Mouse (Mus musculus) mature B cell (primary cell): ENCODE data around the gene Gtse1.

ENCODE experiments used
- in situ Hi-C: fragments of 300-500 bp; cut with MboI; formaldehyde crosslinking; loops from 2 replicates; pipeline ENCODE4 v1.14.3; 2019

Gene Gtse1

GRCm38 (mm10) chr15:85859490-85860031 is at the start of gene Gtse1:
Gene Gtse1, plus strand, starts transcription at chr15:85859745.
- in situ Hi-C loops = loop anchor here (5.0 to 10.0 kb wide), 2 partner anchors 142 to 245 kb away; no protein-coding TSS in a partner anchor

GRCm38 (mm10) chr15:85810462-85810805 is 49.1 kb upstream of the Gtse1 start:
- in situ Hi-C loops = no loop called here

DNA sequence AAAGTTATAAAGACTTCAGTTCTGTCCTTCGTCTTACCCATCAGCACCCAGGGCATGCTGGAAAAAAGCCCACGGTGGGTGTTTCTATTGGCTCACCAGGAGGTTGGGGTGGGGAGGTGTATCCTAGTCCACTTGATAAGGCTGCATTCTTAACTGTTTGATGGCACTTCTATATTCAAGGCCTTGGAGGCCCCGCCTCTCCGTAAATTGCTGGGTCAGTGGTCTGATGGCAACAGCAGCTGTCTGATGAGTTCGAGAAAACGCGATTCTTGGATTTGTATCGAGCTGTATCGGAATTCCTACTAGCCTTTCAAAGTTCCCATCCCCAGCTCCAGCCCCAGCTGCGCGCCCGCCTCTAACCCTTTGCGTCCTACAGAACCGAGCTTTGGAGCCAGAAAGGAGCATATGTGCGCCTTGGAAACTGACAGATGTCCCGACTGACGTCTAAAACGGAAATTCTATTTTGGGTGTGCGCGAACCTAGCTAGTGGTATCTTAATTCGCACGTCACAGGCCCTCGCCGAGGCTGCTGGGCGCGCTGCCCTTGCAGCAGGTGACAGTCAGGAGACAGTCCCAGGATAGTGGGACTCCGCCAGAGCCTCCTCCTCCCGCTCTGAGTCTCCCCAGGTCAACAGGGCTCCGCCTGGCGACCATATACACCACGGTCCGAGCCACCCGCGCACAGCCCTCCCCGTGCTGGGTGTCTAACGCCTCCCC is 48.6 kb upstream of the Gtse1 start:
- in situ Hi-C loops = no loop called here

DNA sequence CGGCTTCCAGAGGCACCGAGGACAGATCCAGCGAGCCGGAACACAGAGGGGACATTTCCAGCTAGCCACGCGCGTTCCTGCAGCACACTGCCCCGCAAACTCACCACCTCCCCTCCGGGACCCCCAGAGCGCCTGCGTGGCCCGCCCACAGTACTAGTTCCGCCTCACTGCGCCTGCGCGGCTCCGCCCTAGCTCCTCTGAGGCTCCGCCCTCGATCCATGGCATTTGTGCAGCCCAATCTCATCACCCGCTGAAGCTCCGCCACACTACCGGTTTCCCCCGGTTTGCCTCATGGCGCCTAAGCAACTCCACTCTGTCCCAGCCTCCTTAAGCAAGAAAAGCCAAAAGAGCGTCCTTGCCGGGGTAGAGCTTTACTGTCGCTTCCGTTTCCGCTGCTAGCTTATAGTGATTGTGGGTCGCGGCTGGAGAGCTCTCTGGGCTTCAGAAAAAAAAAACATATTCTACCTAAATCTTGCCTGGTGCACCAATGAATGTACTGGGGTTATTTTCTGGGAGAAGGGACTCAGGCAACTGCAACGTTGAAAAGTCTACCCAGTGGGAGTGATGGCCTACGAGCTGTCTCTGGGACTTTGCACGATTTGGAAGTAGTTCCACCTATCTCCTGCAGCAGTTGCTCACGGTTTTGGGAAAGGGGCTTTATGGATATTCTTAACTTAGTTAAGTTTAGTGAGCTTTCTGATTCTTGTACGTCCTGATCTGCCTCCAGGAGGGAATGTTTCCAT is 47.8 kb upstream of the Gtse1 start, which contains the start of gene Cdpf1:
TSS of gene Cdpf1 (minus strand) at position 163 of the 743 bp plus-strand sequence.
- in situ Hi-C loops = no loop called here

DNA sequence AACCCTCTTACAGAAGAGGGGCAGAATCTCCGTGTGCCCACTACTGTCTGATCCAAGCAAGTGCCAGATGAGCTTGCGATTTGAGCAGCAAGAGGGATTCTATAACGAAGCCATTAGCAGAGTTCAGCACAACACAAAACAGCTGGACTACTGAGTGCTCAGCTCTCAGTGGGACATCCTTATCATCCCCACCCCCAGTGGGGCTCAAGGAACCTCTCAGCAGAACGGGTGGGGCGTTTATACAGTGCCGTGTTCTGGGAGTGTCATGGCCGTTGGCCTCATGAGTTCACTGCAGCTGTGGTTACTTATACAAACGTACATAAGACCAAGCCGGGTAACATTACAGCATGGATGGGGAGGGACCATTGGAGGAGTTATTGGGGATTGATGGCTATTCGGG is 46.1 kb upstream of the Gtse1 start:
- in situ Hi-C loops = no loop called here

DNA sequence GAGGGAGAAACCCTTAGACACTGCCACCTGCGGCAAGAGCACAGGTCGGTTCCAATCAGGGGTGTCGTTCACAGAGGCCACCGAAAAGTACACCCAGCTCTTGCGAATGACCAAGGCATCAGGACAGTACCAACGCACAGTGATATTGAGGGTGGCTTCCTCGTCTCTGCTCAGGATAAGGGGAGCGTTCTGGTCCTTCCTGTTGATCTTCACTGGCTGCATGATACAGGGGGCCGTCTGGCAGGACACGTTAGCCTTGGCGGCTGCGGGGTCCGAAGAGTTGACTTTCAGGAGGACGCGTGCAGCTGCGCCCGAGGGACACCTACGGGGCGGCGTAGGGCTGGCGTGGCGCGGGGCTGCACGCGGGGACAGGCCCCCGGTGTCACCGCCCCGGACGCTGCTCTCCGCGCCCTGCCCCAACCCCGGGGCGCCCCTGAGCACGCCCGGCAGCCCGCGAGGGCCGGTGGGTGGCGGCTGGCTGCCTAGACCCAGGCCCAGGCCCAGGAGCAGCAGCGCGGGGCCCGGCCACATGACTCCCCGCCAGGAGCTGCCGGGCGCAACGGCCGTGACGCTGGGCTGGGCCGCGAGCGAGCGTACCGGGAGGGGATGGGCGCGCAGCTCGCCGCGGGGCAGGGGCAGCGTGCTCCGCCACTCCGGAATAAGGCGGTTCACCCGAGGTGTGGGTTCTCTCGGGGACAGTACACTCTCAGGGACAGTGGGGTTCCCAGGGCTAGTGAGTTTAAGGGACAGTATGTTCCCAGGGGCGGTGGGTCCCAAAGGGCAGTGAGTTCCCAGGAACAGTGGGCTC is 38.1 kb upstream of the Gtse1 start, which contains the start of gene Pkdrej:
TSS of gene Pkdrej (minus strand) at position 532 of the 808 bp plus-strand sequence.
- in situ Hi-C loops = no loop called here

DNA sequence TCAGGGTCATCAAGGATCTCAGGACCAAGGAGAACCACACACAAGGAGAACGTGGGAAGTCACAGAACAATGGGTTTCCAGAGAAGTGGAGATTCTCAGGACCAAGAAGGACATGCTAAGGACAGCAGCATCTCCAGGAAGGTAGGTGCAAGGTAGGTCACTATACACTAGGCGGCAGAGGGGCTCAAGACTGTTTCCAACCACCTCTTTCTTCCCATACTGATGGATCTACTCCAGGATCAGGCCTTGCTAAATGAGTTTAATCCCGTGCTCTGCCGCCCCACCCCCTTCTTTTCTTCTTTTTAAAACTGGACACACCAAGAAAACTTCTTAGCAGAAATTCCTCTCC is 37.6 kb upstream of the Gtse1 start:
- in situ Hi-C loops = no loop called here

DNA sequence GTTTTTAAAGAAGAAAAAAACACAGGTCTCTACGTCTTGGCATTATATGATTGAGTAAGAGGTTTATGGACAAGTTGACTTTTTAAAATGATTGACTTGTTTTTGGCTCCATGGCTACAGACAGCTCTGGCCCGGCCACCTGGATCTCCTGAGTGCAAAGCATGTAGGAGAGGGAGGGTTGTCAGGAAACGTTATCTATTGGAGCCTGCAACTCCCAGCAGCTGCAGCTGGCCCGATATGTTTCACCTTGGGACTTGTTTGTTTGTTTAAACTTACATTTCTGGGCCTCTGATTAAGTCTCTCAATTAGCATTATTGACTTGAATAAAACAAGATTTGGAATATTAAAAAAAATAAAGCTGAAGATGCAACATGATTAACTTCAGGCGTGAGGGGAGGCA is 32.9 kb upstream of the Gtse1 start:
- in situ Hi-C loops = no loop called here

GRCm38 (mm10) chr15:85828071-85828470 is 31.5 kb upstream of the Gtse1 start:
- in situ Hi-C loops = no loop called here

DNA sequence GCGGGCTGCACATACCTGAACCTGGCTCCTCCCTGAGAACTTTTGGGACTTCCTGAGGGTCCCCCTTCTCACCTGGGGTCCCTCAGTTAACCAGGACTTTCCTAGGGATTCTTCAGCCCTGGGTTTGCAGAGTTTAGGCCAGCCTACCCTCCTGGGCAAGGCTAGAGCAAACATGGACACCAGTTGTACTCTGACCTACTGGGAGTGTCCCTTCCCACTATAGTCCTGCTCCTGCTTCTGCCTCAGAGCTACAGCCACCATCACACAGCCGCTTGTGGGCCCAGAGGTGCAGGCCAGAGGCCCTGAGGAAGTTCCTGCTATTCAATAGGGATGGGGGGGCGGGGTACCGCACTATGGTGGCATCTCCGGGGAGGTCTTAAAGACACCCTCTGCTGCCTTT is 30.1 kb upstream of the Gtse1 start:
- in situ Hi-C loops = no loop called here

GRCm38 (mm10) chr15:85831954-85832590 is 27.5 kb upstream of the Gtse1 start, which contains the start of gene Ttc38:
Gene Ttc38, plus strand, starts transcription at chr15:85832306.
- in situ Hi-C loops = no loop called here

DNA sequence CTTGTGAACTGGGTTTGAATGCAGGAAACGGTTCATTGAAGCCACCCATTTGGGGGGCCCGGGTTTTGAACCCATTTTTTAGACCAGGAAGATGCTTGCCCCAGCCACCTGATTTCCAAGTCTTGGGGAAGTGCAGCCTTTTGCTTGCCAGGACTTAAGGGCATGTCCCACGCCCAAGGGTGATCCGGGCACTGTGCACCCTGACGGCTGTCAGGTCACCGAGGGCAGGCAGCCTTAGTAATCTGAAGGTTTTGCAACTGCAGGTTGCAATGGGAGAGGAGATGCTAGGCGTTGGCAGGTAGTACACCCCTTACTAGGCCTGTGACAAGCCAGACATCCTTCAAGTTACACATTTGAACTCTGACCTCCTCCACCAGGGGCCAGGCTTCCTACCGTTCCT is 26.9 kb upstream of the Gtse1 start:
- in situ Hi-C loops = no loop called here

DNA sequence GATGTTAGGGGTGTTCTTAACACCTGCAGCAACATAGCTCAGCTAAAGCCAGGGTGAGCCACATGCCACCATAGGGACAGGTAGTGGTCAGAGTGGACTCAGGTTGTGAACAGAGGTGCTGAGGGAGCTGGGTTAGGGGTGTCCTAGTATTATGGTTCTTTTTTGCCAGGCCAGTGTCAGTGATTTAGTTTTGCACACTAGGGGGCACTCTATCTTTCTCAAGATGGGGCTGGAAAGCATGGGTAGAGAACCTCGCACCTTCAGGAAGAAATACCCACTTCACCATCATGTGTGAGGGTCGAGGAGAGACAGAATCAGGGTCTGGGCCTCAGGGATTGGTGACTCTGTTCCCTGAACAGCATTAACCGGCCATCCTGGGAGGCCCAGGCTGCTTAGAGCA is 24.2 kb upstream of the Gtse1 start:
- in situ Hi-C loops = no loop called here

- in situ Hi-C loops = no loop called here
These were observed 22.7 kb upstream of the Gtse1 start for GRCm38 (mm10) chr15:85836887-85837286.

GRCm38 (mm10) chr15:85840983-85841382 is 18.6 kb upstream of the Gtse1 start:
- in situ Hi-C loops = no loop called here

GRCm38 (mm10) chr15:85841796-85842360 is 17.7 kb upstream of the Gtse1 start:
- in situ Hi-C loops = no loop called here

DNA sequence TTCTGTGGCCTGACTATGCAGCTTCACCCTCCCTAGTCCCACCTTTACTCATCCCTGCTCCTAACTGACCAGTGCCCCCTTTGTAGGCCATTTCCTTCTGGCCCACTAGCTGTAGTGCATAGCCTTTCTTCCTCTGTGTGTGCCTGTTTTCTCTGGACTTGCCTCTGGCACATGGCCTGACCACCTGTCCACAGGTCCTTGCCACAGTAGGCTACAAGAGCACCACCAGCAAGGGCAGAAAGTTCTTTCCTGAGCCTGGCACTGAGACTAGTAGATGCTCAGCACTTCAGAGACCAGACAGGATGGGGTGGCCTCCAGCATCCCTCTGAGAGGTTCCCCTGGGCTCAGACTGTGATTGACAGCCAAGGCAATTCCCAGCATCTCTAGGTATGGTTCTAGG is 14.5 kb upstream of the Gtse1 start:
- in situ Hi-C loops = no loop called here

GRCm38 (mm10) chr15:85851656-85852392 is 7.7 kb upstream of the Gtse1 start:
- in situ Hi-C loops = no loop called here

DNA sequence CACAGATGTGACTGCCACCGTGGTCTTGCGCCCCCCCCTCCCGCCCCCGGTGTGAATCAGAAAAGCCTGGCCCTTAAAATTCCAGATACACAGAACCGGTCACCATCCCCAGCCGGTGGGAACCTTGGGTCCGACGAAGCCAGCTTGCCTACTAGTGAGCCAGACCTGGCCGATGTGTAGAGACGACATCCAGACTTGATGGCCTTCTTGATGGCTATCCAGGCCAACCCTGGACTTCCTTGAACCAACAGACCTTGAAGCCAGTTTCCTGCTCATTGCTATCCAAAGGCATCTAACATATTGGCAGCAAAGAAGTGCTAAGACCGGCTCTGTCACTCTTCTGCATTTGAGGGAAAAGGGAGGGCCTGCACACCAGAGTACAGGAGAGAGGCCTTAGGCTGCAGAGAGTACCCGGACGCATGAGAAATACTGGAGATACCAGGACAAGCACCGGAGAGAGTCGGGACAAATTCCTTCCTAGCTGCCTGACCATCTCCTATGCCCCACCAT is 510 bp upstream of the Gtse1 start:
- in situ Hi-C loops = no loop called here

DNA sequence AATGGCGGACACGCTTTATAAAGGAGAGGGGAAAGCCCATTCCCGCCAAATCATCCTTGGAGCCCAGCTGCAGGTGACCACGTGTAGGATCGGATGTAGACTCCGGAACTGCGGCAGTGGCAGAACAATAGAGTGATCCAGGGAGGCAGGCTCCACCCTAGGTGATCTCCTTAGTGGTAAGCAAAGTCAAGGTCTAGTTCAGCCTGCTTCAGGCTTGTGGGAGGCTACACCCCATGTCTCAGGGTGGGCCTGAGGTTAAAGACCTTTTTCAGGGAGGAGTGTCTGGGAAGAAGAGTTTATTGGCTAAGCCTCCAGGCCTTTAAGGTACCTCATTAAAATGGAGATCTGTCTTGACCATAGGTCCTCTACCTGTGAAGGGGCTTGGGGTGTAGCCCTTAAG is 6.4 kb downstream of the Gtse1 start:
- in situ Hi-C loops = loop anchor here (10.0 kb wide), 1 partner anchor 251 kb away; no protein-coding TSS in a partner anchor
